In the genomic region with DNA sequence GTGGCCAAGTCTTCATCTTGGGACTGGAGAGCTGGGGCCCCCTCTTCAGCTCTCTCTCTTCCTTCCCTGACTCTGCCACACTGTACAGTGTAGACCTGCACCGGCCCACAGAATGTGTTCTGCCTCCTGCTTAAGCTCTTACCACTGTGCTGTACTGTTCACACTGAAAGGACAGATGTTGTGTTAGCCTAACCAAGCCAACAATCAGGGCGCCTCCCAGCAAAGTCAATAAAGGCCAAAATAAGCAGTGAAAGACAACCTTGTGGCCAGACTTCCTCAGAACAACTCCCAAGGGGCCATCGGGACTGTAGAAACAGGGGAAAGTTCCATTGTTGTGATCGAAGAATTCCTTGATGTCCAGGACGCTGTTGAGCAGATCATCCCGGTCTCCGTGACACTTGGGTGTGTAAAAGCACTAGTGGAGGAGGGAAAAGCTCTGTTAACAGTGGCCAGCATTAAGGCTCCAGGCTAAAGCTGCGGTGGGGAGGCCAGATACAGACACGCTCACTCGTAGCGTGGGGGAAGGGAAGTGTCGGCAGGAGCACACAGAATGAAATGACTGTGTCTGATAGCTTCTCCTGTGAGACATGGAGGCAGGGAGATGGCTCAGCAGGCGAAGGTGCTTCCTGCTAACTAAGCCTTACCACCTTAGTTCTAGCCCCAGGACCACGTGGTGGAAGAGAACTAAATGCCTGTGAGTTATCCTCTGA, we compare ENCODE assay signal across 9 mouse cellular contexts. TPM values are rescaled to one million over a fixed set of nuclear protein-coding genes. Genes with fewer than 3 reads are reported as not detected.
A peak's percentile ranks its signal among the peaks of the same experiment; 100 is the strongest.
DNase-seq lines count a peak whose midpoint lies in the region; ATAC-seq lines count a peak whose summit lies in the region.
"Had no signal": no experiment of that assay in that cellular context is flagged by ENCODE, and none has a peak within 500 bp of the region (broad histone marks: within the 10 kb centered on the region; RNA-seq: fewer than 3 reads in every experiment).

No protein-coding gene starts in this region.

- H3K27me3 ChIP-seq in embryonic facial prominence, embryonic 14.5 days (replicated peaks; ENCODE audit: control insufficient read depth, insufficient read depth, low read length), result no peaks in the 10 kb centered on the region
- H3K27me3 ChIP-seq in heart, embryonic 16.5 days (ENCODE audit: control insufficient read depth, insufficient read depth, low read length), result no peaks in the 10 kb centered on the region
- no peaks in the 10 kb centered on the region for H3K27me3 ChIP-seq in midbrain, embryonic 16.5 days (ENCODE audit: control insufficient read depth, insufficient read depth, low read depth, low read length)

- peak; percentile 5 for DNase-seq in kidney, adult 11 months
- DNase-seq in kidney, adult 18-20 months, result no peak
- peak; percentile 10 for DNase-seq in embryonic facial prominence, embryonic 14.5 days (ENCODE audit: low spot score)
- DNase-seq in cerebellum, postnatal 25 days, result no peak
- DNase-seq in cerebellum, postnatal 14 days, result no peak

- no peaks in the 10 kb centered on the region for H3K36me3 ChIP-seq in embryonic facial prominence, embryonic 14.5 days (ENCODE audit: control insufficient read depth, insufficient read depth, low read length)
- no peaks in the 10 kb centered on the region for H3K36me3 ChIP-seq in heart, embryonic 16.5 days (ENCODE audit: control insufficient read depth, insufficient read depth)
- no peaks in the 10 kb centered on the region for H3K36me3 ChIP-seq in midbrain, embryonic 16.5 days (ENCODE audit: control insufficient read depth, insufficient read depth, low read length)

- no peaks in the 10 kb centered on the region for H3K9me3 ChIP-seq in embryonic facial prominence, embryonic 14.5 days (ENCODE audit: control insufficient read depth, low read length)
- no peaks in the 10 kb centered on the region for H3K9me3 ChIP-seq in heart, embryonic 16.5 days (replicated peaks; ENCODE audit: control insufficient read depth, low read length)
- no peaks in the 10 kb centered on the region for H3K9me3 ChIP-seq in midbrain, embryonic 16.5 days (replicated peaks; ENCODE audit: control insufficient read depth, low read length, poor library complexity, severe bottlenecking)

- no peak for ATAC-seq in embryonic facial prominence, embryonic 14.5 days (ENCODE audit: low read depth)
- 0 out of 2 replicates have a peak, but pooled peaks have one; percentile 41 for ATAC-seq in heart, embryonic 16.5 days (replicated peaks; ENCODE audit: extremely low read depth, insufficient read depth, low FRiP score)
- ATAC-seq in midbrain, embryonic 16.5 days, result 0 out of 2 replicates have a peak, but pooled peaks have one; percentile 16
- ATAC-seq in megakaryocyte, adult 5-6 weeks (ENCODE audit: poor library complexity, severe bottlenecking), result no peak

- no peak overlapping the region for H3K9ac ChIP-seq in embryonic facial prominence, embryonic 14.5 days (ENCODE audit: low read depth, low read length)
- no peak overlapping the region; the same call in 1 of the 2 replicates for H3K9ac ChIP-seq in heart, embryonic 16.5 days (ENCODE audit: low read length)
- no peak overlapping the region for H3K9ac ChIP-seq in midbrain, embryonic 16.5 days (ENCODE audit: low read depth, low read length)

- no peaks in the 10 kb centered on the region for H3K4me1 ChIP-seq in embryonic facial prominence, embryonic 14.5 days (ENCODE audit: control insufficient read depth, insufficient read depth, low read length)
- H3K4me1 ChIP-seq in heart, embryonic 16.5 days (ENCODE audit: control insufficient read depth, insufficient read depth, low read length), result peaks cover 10% of the 10 kb centered on the region; the same call in 1 of the 2 replicates
- H3K4me1 ChIP-seq in midbrain, embryonic 16.5 days (ENCODE audit: control insufficient read depth, insufficient read depth, low read length), result no peaks in the 10 kb centered on the region

- H3K4me2 ChIP-seq in embryonic facial prominence, embryonic 14.5 days (ENCODE audit: low read depth, low read length), result no peak overlapping the region
- peak overlapping the region; percentile 41 for H3K4me2 ChIP-seq in heart, embryonic 16.5 days (ENCODE audit: low read depth, low read length)
- H3K4me2 ChIP-seq in midbrain, embryonic 16.5 days (ENCODE audit: low read length), result no peak overlapping the region

- H3K4me3 ChIP-seq in embryonic facial prominence, embryonic 14.5 days (ENCODE audit: low read depth, low read length), result no peak overlapping the region
- peak overlapping the region; percentile 6; the same call in 1 of the 2 replicates for H3K4me3 ChIP-seq in heart, embryonic 16.5 days (ENCODE audit: low read length)
- no peak overlapping the region for H3K4me3 ChIP-seq in midbrain, embryonic 16.5 days (ENCODE audit: low read depth, low read length)

- WGBS in embryonic facial prominence, embryonic 14.5 days, result 40% methylated on average over 14 of the region's 14 CpGs
- 53% methylated on average over 14 of the region's 14 CpGs for WGBS in heart, embryonic 16.5 days
- WGBS in midbrain, embryonic 16.5 days, result 82% methylated on average over 14 of the region's 14 CpGs

- no peak overlapping the region for H3K27ac ChIP-seq in embryonic facial prominence, embryonic 14.5 days (replicated peaks; ENCODE audit: low read depth, low read length)
- no peak overlapping the region for H3K27ac ChIP-seq in heart, embryonic 16.5 days (ENCODE audit: low read length)
- H3K27ac ChIP-seq in midbrain, embryonic 16.5 days (ENCODE audit: low read length), result no peak overlapping the region

RNA-seq across cellular contexts. Expression of gene Kcnmb3, which starts 19.7 kb away (rescaled TPM):
- polyA plus RNA-seq in embryonic facial prominence, embryonic 14.5 days (2014; fragmentation: Nextera tagmentation; extraction: Ambion mirVana), result 0.19 TPM in 1 of 2 replicates, not detected in the other
- polyA plus RNA-seq in heart, embryonic 16.5 days (2015; fragmentation: Nextera tagmentation; extraction: Ambion mirVana), result 0.11 TPM in 1 of 2 replicates, not detected in the other
- polyA plus RNA-seq in midbrain, embryonic 16.5 days (2015; fragmentation: Nextera tagmentation; extraction: Ambion mirVana), result 0.10 and 0.16 TPM in 2 replicates
- total RNA-seq in megakaryocyte, adult 5-6 weeks (2015), result not detected in 2 replicates
- total RNA-seq in megakaryocyte, adult 5-6 weeks (2017), result not detected in 2 replicates
- total RNA-seq: liver, adult 2 months had no signal
- polyA plus RNA-seq: liver, adult 2 months had no signal

RNA-seq across cellular contexts. Expression of gene Zfp639, which starts 37.7 kb away (rescaled TPM):
- 35.4 and 42.2 TPM in 2 replicates for polyA plus RNA-seq in embryonic facial prominence, embryonic 14.5 days (2014; fragmentation: Nextera tagmentation; extraction: Ambion mirVana)
- polyA plus RNA-seq in heart, embryonic 16.5 days (2015; fragmentation: Nextera tagmentation; extraction: Ambion mirVana), result 26.7 and 31.1 TPM in 2 replicates
- 36.6 and 41.7 TPM in 2 replicates for polyA plus RNA-seq in midbrain, embryonic 16.5 days (2015; fragmentation: Nextera tagmentation; extraction: Ambion mirVana)
- 32.8 and 37.5 TPM in 2 replicates for total RNA-seq in megakaryocyte, adult 5-6 weeks (2015)
- 36.0 and 39.4 TPM in 2 replicates for total RNA-seq in megakaryocyte, adult 5-6 weeks (2017)

RNA-seq across cellular contexts. Expression of gene Mfn1, which starts 56.9 kb away (rescaled TPM):
- 25.1 and 27.8 TPM in 2 replicates for polyA plus RNA-seq in embryonic facial prominence, embryonic 14.5 days (2014; fragmentation: Nextera tagmentation; extraction: Ambion mirVana)
- 90.8 and 92.9 TPM in 2 replicates for polyA plus RNA-seq in heart, embryonic 16.5 days (2015; fragmentation: Nextera tagmentation; extraction: Ambion mirVana)
- polyA plus RNA-seq in midbrain, embryonic 16.5 days (2015; fragmentation: Nextera tagmentation; extraction: Ambion mirVana), result 41.7 and 43.5 TPM in 2 replicates
- total RNA-seq in megakaryocyte, adult 5-6 weeks (2015), result 20.3 and 29.8 TPM in 2 replicates
- total RNA-seq in megakaryocyte, adult 5-6 weeks (2017), result 16.9 and 21.4 TPM in 2 replicates

Comparison
In these comparisons a context has a peak if more than half of its experiments do, and no peak if none do; other contexts are left out.
1. DNase-seq: peak in kidney, adult 11 months (single experiment) and embryonic facial prominence, embryonic 14.5 days (single experiment); none in kidney, adult 18-20 months (single experiment), cerebellum, postnatal 25 days (0 of 2) and cerebellum, postnatal 14 days (0 of 2).
2. ATAC-seq: peak in heart, embryonic 16.5 days (single experiment) and midbrain, embryonic 16.5 days (single experiment); none in embryonic facial prominence, embryonic 14.5 days (single experiment) and megakaryocyte, adult 5-6 weeks (single experiment).